Mouse (Mus musculus) kidney, adult 2 months (tissue): Measurements from ENCODE around the gene Zfp286. TPM values are rescaled to one million over a fixed set of nuclear protein-coding genes. Genes with fewer than 3 reads are reported as not detected.
A peak's percentile ranks its signal among the peaks of the same experiment; 100 is the strongest.

Experiments
- DNase-seq: peaks from one replicate; pipeline ENCODE4 v3.0.0; 2021
- H3K27ac ChIP-seq: fragments of 200-500 bp; 2 replicates; pipeline ENCODE4 v1.5.1; 2012; ENCODE audit warnings: low read depth, low read length, control low read depth, inconsistent platforms; ENCODE audit not compliant: insufficient read depth
- H3K27me3 ChIP-seq: fragments of 200-500 bp; replicated peaks from 2 replicates; pipeline ENCODE4 v1.6.1; 2012; ENCODE audit warnings: mild to moderate bottlenecking, moderate library complexity, low read length, inconsistent platforms; ENCODE audit not compliant: control insufficient read depth, insufficient read depth
- H3K36me3 ChIP-seq: fragments of 200-500 bp; 2 replicates; pipeline ENCODE4 v1.6.1; 2012; ENCODE audit warnings: mild to moderate bottlenecking, moderate library complexity, low read length, inconsistent platforms; ENCODE audit not compliant: control insufficient read depth, insufficient read depth
- H3K4me1 ChIP-seq: fragments of 200-500 bp; 2 replicates; pipeline ENCODE4 v1.6.1; 2011; ENCODE audit warnings: low read length; ENCODE audit not compliant: control insufficient read depth, insufficient read depth
- H3K4me3 ChIP-seq: fragments of 200-500 bp; 2 replicates; pipeline ENCODE4 v1.5.1; 2011; ENCODE audit warnings: mild to moderate bottlenecking, low read depth, low read length, control low read depth; ENCODE audit not compliant: insufficient read depth
- CTCF ChIP-seq: fragments of 200-500 bp; conservative IDR thresholded peaks from 2 replicates; pipeline ENCODE4 v1.5.1; 2011; ENCODE audit warnings: low read depth, mild to moderate bottlenecking, control low read depth, low read length, moderate library complexity, mixed read lengths; ENCODE audit not compliant: insufficient read depth, insufficient read length
- POLR2A ChIP-seq: fragments of 200-500 bp; IDR thresholded peaks from one replicate; pipeline ENCODE4 v1.6.1; 2011; ENCODE audit warnings: low read depth, low read length, control low read depth
- WGBS: fragments of 180-500 bp; shearing (Covaris S2); methylation state at CpG from one replicate; pipeline ENCODE4 v1.1.7; 2018; 5-methylcytosine and 5-hydroxymethylcytosine counted together
- polyA plus RNA-seq: library from polyadenylated mRNA; depleted of rRNA; stranded (reverse); fragments of >200 nt; gene quantifications from 2 replicates; pipeline ENCODE4 v1.2.3, GENCODE M21; 2012

The Zfp286 gene
- polyA plus RNA-seq, 1 experiment, result 0.83 TPM

GRCm38 (mm10) chr11:62825222-62826105 is 36.2 kb upstream of the Zfp286 start:
- Histone ChIP-seq H3K27ac (peak overlapping the region; percentile 53; the same call in 1 of the 2 replicates), H3K36me3 (no peaks in the 10 kb centered on the region), H3K4me3 (no peak overlapping the region), H3K27me3 (no peaks in the 10 kb centered on the region), H3K4me1 (peaks cover 15% of the 10 kb centered on the region; the same call in 1 of the 2 replicates)
- DNase-seq, result peak; percentile 31
- TF ChIP-seq POLR2A, result no peak
- no peak for TF ChIP-seq CTCF
- WGBS, result 47% methylated on average over 9 of the region's 9 CpGs

GRCm38 (mm10) chr11:62824211-62824610 is 34.9 kb upstream of the Zfp286 start:
- DNase-seq, result no peak
- Histone ChIP-seq H3K27me3 (no peaks in the 10 kb centered on the region), H3K36me3 (no peaks in the 10 kb centered on the region), H3K27ac (no peak overlapping the region), H3K4me3 (no peak overlapping the region), H3K4me1 (peaks cover 15% of the 10 kb centered on the region; the same call in 1 of the 2 replicates)
- 53% methylated on average over 7 of the region's 7 CpGs for WGBS
- TF ChIP-seq CTCF, result no peak
- TF ChIP-seq POLR2A, result no peak

GRCm38 (mm10) chr11:62821893-62822292 is 32.6 kb upstream of the Zfp286 start:
- Histone ChIP-seq H3K36me3 (no peaks in the 10 kb centered on the region), H3K4me1 (peaks cover 12% of the 10 kb centered on the region; the same call in 1 of the 2 replicates), H3K27me3 (no peaks in the 10 kb centered on the region), H3K4me3 (peak overlapping the region; percentile 44), H3K27ac (peak overlapping the region; percentile 62)
- DNase-seq, result peak; percentile 81
- 44% methylated on average over 5 of the region's 5 CpGs for WGBS
- TF ChIP-seq POLR2A, result no peak
- TF ChIP-seq CTCF, result no peak

DNA sequence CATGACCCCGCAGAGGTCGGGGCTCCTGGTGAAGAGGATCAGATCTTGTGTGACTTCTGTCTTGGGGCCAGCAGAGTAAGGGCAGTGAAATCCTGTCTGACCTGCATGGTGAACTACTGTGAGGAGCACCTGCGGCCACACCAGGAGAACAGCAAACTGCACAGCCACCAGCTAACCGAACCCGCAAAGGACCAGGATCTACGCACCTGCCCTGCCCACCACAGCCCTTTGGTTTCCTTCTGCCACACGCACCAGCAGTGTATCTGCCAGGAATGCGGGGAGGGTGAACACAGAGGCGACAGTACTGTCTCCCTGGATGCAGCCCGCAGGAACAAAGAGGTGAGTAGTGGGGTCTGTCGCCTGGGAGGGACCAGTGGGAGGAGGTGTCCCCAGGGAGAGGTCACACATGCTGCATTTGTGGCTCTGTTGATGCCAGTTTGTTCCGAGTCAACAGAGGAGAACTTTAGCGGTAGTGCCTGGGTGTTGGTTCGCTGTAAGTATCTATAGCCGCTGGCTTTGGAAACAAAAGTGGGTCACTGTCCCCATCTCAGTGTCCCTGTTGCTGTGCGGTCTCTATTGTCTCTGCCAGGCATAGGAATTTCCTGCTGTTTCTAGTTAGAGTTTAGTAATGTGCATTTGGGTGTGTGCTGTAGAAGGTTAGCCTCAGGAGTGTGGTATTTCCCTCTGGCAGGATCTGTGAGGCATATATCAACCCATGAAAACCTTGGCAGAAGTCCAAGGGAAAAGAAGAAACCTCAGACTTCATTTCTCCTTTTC is 31.6 kb upstream of the Zfp286 start:
- no peaks in the 10 kb centered on the region for H3K36me3 ChIP-seq
- DNase-seq, result peak; percentile 65
- peak overlapping the region; percentile 62 for H3K4me3 ChIP-seq
- H3K27ac ChIP-seq, result peak overlapping the region; percentile 73
- TF ChIP-seq CTCF (no peak), POLR2A (no peak)
- H3K4me1 ChIP-seq, result peaks cover 7% of the 10 kb centered on the region; the same call in 1 of the 2 replicates
- WGBS, result 4% methylated on average over 16 of the region's 16 CpGs
- no peaks in the 10 kb centered on the region for H3K27me3 ChIP-seq

GRCm38 (mm10) chr11:62820059-62820541 is 30.8 kb upstream of the Zfp286 start, which contains the start of gene Trim16:
TSS of gene Trim16 (plus strand) at chr11:62820231.
- DNase-seq, result peak; percentile 93
- no peaks in the 10 kb centered on the region for H3K4me1 ChIP-seq
- H3K36me3 ChIP-seq, result no peaks in the 10 kb centered on the region
- H3K27ac ChIP-seq, result peak within 1 kb of the TSS; percentile 73
- WGBS, result 9% methylated on average over 15 of the region's 15 CpGs
- TF ChIP-seq POLR2A (no peak), CTCF (no peak)
- no peaks in the 10 kb centered on the region for H3K27me3 ChIP-seq
- H3K4me3 ChIP-seq, result peak within 1 kb of the TSS; percentile 62

DNA sequence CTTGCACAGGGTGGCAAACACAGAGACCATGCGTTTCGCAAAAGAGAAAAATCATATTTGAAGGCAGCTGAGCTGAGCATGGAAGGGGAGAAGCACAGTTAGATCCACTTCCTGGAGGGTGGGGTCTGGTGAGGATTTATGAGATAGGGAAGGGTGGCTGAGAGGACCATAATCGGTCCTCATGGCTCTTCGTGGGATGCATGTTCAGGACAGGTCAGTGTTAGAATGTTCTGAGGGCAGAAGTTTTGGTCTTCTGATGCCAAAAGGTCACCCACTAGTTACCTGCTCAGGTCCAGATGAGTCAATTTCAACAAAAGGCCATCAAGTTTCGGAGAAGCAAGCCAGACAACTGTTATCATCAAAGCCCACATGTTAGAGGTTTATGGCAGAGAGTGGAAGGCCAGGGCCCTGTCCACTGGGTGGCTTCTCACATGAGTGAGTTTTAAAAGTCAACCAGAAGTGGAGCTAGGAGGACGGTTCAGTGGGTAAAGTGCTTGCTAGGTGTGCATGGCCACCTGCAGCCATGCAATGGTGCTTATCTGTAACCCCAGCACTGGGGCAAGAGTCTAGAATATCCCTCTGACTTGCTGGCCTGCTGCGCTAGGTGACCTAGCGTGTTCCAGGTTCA is 29.9 kb upstream of the Zfp286 start:
- H3K36me3 ChIP-seq, result no peaks in the 10 kb centered on the region
- 80% methylated on average over 8 of the region's 8 CpGs for WGBS
- no peaks in the 10 kb centered on the region for H3K27me3 ChIP-seq
- TF ChIP-seq POLR2A, result no peak
- TF ChIP-seq CTCF, result no peak
- H3K4me1 ChIP-seq, result no peaks in the 10 kb centered on the region
- no peak for DNase-seq
- no peak overlapping the region for H3K4me3 ChIP-seq
- no peak overlapping the region for H3K27ac ChIP-seq
